Mouse (Mus musculus): ENCODE results near the gene Myo3b.
A peak's percentile ranks its signal among the peaks of the same experiment; 100 is the strongest.

Gene Myo3b

DNA sequence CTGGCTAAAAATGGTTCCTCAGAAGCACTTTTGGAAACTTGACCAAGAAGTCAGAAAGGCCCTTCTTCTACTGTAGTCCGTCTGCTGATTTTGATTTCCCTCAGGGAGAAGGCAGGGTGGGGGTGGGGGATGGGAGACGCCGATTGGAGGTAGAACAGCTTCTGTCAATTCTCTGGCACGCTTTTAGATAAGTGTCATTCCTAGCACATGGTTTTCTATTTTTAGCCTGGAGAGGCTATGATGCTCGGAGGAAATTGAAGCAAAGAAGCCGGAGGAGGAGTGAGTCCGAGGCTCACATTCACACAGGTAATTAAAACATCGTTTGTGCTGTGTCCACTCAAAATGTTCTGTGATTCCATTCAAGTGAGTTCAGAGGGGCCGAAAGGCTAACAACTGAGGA, 276.2 kb downstream of the Myo3b start:
- DNase-seq = no peak

DNA sequence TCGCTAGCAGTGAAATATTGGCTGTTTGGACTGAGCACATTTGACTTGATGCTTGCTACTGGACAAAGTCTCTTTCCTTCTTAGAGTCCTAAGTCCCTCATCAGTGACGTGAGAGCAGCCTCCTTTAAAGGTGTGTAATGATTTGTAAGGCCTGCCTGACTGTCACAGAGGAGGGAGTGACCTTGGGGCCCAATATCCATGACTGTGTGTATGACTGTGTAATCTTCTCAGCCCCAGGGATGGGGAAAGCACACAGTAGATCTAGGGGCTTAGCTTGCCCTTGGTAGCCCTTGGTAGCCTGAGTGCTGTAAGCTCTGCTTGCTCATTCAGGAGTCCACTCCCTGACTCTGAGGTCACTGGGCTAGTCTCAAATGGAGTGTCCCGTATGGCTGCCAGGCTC, 276.8 kb downstream of the Myo3b start:
- no peak for DNase-seq

DNA sequence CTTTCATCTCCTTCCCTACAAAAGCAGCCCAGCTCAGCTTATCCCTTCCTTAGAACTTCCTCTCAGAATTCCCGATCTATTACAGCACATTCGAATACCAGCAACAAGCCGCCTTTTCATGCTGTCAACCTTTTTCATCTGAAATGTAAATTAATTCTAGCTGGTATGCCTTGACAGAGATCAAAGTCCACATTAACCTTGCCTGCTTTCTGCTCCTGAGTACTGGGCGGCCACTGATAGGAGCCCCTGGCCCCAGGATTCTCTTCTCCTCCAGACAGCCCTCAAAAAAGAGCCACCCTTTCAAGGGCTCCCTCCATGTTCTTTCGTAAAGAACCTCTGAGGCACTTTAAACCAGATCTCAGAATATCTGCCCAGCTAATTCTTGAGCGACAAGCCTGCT, 278.9 kb downstream of the Myo3b start:
- no peak for DNase-seq

DNA sequence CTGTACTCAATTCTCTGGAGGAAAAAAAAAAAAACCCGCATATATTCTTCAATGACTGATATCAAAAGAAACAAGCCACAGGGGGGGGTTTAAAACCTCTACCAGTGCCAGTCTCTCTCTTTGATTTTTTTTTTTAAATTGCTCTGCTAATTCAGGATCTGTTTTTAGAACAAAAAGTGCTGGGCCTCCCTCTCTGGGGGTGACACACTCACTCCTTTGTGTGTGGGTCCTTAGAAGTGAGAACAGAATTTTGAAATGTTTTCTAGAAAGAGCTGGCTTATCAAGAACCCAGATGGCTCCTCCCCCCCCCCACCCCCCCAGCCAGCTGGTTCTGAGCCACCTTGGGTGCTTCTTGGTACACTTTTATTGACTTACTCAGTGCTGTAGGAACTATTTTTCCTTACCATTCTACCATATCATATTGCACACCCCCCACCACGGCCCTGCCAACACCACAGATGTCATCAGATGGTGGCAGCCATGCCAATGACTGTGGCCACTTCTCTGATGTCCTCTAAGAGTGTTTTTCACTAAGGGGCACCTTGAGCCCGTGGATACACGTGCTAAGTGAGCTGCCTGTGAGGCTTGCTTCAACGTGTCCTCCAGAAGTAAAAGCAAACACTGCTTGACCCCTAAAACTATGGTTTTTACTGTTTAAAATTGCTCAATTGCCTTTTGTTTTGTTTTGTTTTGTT, 280.1 kb downstream of the Myo3b start:
- DNase-seq = no peak

DNA sequence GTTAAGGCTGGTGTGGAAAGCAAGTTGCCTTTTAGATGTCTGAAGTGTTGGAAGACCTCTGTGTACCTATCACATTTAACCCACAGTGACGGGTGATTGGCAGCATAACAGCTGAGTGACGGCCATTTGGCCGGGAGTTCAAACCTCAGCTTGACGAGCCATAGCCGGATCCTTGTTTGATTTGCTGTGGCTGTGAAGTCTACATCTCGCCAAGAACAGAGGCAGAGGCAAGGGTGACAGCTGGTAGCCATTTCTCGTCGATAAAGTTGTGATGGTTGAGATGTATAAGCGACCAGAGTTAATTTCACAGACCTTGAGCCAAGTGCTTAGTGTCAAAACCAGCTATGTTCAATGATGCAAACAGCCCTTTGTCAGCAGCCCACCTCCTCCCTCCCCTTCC, 283.8 kb downstream of the Myo3b start:
- DNase-seq = no peak

DNA sequence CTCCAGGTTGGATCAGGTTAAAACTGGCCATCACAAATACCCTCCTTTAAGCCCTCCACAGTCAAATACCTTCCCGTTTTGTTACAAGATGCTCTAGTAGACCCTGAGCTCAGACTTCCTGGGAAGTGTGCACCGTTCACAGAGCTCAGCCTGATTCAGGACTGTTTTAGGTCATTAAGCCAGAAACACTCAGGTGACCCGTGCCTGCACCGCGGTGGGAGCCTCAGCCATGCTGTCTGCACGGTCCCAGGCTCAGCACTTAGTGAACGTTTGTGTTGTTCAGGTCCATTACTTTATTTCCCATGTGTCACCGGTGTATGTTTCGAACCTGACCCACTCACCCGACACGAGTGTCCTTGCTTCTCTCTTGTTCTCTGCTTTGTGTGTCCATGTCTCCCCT, 288.7 kb downstream of the Myo3b start:
- DNase-seq = no peak

DNA sequence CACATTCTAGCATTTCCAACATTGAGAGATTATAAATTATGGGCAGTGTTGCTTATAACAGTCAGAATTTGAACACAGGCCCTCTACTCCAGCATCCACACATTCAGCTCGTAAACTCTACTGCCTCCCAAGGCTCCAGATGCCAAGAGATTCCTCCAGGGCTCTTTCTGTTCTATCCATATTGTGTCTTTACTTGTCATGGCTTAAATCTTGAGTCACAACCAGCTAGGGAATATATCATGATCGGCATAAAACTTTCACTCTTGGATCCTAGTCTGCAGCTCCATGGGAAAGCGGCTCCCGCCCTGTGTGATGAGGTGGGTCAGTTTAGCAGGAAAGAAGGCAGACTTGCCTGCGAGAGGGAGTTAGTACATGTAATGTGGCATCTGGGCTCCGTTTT, 294.0 kb downstream of the Myo3b start:
- no peak for DNase-seq

DNA sequence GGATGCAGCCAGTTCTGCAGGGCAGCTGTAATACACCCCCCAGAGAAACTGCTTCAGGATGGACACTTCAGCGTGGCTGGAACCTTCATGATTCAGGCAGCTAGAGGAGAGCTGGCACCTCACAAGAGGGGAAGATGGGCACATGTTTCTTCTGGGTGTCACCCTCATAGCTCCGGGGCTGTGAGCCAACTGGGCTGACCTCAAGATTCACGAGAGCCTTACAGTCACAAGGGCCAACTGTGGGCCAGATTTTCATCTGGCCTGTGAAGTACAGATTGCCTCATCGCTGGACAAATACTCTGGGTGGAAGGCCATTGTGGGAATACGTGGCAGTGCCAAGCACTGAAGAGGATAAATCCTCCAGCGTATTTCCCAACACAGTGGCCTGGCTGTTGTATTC, 294.6 kb downstream of the Myo3b start:
- no peak for DNase-seq

DNA sequence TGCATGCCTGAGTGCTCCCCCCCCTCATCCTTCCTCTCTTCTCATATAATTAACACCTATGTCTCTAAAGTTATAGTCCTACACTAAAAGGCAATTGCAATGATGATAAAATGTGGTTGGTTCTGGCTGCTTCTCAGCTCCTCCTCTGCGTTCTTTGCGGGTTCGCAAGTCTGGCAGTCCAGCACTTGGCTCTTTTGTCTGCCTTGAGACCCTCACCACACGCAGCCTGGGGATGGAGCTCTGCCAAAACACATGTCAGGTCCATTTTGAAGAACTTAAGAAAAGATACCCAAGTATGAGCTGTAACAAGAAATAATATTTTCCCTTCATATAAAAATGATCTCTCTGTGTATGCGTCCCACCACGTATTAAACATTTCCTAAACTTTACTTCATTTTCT, 297.6 kb downstream of the Myo3b start:
- DNase-seq = no peak

DNA sequence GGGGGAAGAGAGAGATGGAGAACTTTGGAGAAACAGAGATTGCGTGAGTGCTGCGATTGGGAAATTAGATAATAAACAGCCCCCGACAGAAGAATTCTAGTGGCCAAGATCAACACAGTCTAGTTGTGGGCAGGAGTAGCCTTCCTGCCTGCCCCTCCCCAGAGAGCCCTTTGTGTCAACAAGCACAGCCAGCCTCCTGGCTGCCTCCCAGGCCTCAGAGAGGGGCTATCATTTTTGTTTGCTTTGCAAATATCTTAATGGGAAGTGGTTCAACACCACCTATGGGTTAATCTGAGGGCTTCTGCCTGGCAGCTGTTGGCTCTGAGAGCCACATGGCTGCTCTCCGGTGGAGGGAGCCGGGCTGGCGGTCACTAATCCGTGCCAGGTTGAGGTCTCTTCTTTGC, 298.3 kb downstream of the Myo3b start:
- peak; percentile 26 for DNase-seq

DNA sequence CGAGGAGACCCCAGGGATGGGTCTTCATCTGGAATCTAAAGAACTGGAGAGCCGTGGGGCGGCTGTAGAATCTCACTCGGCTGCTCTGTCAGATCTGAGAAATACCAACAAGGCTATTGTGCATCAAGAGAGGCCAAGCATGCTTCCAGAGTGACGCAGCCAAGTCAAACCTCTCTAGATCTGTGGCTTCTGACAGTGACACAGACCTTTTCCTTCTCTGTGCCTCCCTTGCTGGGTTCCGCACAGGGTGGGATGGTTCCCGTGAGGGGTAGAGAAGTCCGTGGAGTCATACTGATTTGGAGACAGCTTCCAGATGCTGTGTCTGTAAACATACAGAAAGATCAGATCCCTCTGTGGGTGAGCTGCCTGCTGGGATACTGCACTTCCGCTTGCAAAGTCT, 298.9 kb downstream of the Myo3b start:
- DNase-seq = no peak

DNA sequence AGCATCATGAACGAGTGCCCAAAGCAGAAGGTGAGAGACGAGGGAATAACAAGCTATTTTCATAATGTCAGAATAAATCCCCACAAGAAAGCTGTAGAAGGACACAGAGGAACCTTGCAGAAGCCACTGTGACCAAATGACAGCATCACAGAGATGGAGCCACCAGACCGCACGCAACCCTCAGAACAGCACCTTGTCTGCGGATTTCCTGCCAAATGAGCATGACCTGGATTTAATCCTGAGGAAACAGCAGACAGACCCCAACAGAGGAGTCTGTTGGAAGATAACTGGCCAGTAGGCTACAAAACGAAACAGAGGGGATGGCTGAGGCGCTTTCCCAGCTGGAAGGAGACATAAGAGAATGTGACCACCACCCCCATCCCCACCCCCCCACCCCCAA, 300.1 kb downstream of the Myo3b start:
- DNase-seq = no peak

DNA sequence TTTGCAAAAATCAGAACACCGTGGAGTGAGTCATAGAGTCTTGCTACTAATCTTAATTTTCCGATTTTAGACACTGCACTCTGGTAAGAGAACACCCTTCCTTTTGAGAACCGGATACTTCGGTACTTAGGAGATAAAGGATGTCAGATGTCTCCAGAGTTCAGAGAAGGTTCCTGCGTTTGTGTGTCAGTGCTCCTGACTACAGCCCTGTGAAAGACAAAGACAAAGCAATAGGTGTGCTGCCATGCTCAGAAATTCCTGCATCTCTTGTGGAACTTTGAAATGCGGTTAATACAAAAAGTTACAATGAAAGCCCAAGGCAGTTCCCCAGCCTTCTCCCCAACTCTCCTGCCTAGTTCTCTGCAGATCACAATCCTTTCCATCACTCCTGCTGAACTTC, 300.6 kb downstream of the Myo3b start:
- no peak for DNase-seq

DNA sequence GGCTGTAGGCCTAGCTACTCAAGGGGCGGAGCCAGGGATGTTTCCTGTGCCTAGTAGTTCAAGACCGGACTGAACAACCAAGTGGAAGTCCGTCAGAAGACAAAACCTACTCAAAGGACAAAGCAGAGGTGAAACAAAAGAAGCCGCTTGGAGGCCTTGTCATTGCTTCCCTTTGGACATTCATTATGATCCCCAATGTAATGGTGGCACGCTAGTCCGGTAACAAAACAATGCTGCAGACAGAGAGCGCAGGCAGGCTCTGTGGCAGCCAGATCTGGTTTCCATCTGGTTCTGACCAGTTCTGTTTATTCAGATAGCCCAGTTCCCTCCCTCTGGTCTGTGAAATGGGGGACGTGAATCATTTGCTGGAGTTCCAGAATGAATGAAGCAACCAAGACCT, 301.3 kb downstream of the Myo3b start:
- no peak for DNase-seq

DNA sequence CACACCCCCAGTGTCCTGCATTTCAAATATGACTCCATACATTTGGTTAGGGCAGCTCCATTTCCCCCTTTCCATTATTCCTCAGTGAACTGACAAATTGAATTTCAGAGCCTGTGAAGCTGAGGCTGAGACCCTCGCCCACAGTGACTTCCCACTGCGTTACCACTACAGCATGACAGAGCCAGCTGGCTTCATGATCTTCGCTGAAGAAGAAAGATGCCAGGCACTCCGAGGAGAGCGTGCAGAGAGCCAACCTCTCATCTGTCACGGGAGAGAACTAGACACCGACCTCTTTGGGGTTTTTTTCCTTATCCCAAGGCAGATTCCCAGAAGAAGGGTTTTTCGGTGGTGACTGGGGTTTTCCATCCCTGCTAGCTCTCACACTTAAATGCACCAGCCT, 306.2 kb downstream of the Myo3b start:
- DNase-seq = no peak

DNA sequence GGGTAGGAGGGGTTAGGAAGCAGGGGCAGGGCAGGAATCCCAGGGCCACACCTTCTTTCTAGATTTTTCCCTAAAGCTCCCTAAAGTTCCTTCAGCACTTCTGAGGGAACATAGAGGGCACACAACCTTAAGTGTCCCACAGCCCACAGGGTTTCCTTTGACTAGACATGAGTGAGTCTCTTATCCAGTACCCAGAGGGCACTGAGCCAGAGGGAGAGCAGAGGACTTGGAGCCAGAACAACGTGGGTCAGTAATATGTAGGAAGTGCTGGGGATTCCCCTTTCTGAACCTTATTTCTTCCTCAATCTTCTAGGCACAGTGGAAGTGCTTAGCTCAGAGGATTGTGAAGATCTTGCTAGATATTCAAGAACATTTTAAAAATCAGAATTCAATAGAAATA, 308.6 kb downstream of the Myo3b start:
- no peak for DNase-seq

DNA sequence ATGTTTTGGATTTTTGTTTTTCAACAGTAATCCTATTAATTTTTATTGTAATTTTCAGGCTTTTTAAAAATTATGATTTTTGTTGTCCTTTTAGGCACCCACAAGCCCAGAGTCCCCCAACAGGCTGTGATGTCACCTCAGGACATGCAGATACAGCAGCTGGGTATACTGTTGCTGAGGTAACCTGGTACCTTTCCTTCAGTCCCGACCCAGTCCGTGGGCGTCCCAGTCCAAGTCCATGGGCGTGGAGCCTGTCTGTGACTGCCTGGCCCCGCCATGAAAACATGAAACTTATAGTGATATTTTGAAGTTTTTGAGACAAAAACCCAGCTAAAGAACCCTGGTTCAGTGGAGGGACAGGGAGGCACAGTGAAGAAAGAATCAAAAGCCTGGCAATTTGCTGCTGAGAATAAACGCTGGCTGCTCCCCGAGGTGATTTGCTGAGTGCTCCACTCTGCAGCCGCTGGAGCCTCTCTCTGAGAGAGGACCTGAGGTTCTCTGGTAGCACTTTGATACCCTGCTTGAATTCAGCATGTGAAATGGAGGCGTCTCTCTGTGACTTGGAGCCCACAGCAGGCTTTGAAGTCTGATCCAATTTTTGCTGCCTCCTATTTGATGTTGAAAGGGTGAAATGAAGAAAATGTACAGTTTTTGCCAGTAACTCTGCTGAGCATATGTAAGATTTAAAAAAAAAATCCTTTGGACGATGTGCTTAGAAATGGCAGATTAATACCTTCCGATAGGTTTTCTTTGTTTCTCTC, 310.0 kb downstream of the Myo3b start:
- no peak for DNase-seq

DNA sequence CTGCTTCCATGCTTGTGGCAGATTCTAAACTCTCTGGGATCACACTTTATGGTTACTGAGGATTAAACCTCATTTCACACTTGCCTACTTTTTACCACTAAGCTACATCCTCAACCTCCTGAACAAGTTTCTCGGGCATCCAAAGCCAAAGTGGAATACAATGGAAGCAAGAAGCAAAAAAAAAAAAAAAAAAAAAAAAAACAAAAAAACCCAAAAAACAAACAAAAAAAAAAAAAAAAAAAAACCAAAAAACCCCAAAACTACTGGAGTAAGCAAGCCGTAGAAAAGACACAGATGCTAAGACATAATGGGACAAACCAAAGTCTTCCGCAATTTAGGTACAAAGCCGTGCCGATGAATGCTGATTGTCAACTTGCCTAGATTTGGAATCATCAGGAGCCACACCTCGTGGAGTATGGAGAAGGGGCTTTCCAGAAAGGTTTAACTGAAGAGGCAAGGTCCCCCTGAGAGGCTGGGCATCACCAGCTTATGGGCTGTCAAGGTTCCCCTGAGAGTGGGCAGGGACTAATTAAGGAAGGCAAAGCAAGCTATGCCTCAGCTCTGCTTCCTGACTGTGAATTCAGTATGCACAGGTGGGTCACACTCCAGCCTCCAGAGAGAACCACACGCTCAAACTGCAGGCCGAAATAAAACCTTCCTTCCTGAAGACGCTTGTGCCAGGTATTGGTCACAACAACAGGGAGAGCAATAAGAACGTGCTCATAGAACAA, 313.7 kb downstream of the Myo3b start:
- no peak for DNase-seq

DNA sequence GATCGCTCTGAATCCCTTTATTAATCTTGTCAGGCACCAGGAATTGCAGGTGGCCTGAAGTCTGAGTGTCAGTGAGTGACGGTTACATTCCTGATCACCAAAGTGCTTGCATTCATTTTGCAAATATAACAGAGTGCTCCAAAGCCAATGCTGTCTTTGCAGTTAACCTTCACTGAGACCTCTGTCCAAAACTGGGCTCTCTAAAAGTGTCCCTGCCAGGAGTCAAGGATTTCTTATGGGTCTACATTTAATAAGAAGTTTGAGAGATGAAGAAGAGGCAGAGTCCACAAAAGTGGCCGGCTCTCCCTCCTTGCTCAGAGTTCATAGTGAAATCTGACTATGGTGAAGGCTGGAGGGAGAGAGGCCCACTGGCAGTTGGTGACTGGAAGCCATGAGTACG, 315.1 kb downstream of the Myo3b start:
- no peak for DNase-seq

DNA sequence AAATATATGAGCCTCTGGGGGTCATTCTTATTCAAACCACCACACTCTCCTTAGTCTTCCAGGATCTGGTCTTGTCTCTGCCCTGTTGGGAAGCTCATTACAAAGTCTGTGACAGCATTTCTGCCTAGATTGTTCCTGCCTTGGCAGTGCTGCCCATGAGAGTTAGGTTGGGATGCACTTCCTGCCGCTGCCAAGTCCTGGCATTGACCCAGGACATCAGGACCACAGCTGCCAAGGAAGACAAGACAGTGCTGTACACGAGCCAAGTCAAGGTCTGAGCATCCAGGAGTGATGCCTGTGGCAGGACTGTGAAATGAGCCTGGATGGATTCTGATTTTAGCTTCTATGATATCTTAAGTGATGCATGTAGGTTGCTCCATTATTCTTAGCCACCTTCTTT, 316.1 kb downstream of the Myo3b start:
- no peak for DNase-seq

DNA sequence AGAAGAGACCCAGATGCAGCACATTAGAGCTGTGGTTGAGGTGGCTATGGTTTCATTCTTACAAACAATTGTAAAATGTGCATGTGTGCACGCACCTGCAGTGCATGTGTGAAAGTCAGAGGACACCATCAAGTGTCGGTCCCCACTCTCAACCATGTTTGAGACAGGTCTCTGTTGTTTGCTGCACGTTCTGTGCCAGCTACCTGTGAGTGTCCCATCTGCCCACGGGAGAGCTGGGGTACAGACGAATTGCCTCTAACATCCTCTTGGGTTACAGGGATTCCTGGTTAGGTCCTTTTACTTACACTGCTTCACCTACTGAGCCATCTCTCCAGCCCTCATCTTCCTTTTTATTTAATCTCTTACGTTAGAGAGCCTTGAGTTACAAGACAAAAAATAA, 330.5 kb downstream of the Myo3b start:
- DNase-seq = peak; percentile 14

DNA sequence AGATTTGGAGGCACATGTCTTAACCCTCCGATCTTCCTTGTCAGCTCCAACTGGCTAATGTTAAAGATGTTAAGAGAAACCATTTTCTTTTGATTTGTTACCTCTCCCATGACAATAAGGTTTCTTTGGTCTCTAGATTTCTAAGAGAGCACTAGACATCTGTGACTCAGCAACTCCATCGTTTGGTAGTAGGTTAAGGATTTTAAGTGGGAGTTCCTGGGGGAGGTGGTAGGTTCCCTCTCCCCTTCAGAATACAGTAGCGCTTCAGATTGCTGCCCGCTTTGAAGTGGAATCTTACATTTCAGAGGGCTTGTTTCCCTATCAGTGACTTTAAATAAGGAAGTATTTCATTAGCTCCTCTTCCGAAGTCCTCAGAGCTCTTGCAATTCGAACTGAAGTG, 340.4 kb downstream of the Myo3b start:
- DNase-seq = no peak

DNA sequence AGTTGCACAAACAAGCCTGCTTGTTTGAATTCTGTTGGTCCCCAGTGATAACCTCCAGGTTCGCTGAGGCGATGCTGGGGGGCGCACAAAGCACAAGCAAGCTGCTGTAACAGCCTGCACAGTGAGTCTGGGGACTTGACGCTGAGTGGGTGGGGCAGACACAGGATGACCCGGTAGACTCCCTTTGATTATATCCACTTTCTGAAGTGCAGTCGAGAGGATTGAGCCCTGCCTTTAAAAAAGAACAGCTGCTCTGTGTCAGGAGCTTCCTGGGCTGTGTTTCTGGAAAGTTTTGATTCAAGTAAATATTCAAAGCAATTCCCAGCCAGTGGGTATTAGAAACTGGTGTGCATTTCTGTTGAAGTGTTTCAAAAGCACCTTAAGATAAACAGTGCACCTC, 341.0 kb downstream of the Myo3b start:
- no peak for DNase-seq

DNA sequence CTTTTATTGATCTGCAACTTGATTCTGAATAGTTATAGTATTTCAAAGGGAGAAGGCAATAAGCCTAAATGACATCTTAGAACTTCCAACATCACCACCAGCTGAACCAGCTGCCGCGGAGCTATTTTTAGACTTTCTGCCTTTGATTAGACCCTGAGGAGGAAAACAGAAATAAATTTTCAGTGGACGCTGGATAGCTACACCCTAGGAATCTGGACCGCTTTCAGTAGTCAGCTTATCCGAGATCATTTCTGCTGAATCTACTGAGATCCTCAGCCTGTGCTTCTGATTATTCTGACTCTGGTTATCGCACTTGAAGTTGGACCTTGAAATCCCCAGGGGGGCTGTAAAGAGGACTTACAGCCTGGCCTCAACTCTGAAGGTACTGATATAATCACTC, 349.7 kb downstream of the Myo3b start:
- DNase-seq = no peak
